Mouse (Mus musculus) ovary, postnatal 14 days (tissue): ENCODE measurements at regions not wholly inside any gene's neighbourhood (a gene's known extent, or its start where the extent isn't known, plus 50 kb on each side); places are given as distances from the start of the nearest gene placed in this dataset.

ENCODE experiments used
- DNase-seq: peaks from one replicate; pipeline ENCODE4 v3.0.0; 2022; ENCODE audit warnings: low spot score

DNA sequence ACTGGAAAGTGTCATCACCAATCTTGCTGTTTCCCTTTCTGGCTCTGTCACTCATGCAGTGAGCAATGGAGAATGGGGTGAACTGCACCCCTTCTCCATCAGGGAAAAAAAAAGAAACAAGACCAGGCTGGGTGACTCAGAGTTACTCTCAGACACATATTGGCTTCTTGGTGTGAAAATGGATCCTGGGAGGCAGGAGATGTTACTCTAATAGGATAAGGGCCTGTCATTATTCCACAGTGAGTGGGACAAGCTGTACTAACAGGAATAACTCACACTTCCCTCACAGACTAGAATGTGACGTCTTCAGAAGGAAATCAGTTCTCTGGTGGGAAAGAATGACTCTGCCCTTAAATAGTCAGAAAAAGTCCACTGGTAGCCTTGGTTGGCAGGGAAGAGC lies 181.4 kb upstream of the Nlrp1b start:
- DNase-seq = no peak

DNA sequence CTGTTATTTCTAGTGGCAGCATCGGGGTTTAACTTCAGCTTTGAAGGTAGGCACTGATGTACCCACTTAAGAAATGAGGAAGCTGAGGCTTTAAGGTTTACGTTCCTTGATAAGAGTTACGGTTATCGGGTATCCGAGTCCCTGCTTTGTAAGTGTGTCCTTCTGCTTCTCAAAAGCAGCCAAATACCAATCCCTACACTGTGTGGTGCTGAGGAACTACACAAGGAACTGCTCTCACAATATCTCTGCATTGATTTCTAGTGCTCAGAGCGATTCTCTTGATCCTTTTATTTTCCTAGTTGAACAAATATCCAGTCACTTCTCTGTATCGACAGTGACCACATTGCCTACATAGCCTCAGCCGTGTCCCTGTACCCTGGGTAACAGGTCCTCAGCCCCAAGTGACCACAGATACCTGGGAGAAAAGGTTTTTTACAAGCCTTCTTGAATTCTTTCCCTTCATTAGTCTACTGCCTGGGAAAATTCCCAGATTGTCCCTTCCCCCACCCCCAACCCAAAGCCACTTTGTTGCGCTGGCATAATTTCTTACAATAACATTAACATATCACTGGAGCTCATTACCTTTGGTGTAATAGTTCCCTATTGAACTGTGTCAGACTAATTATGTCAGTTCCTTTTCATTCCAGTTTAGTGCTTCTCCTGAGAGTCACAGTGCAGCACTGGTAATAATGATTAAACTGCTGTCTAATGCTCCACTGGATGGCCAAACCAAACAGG lies 184.0 kb upstream of the Nlrp1b start:
- DNase-seq = no peak

DNA sequence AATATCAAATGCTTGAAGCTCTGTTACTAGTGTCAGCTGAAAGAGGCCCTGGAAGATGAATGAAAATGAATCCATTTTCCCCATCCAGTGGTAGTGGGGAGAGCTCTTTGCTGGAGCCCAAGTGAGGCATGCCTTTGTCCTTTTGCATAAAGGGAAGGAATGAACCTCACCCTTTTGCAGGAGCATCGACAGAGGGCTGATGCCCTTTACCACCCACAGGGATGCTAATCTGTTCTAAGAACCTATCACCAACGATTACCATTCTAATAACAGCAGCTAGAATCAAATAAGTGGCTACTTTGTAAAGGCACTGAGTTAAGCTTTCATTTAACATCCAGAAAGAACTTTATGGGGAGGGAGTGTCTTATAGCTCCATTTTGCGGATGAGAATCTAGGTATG lies 184.9 kb upstream of the Nlrp1b start:
- no peak for DNase-seq

DNA sequence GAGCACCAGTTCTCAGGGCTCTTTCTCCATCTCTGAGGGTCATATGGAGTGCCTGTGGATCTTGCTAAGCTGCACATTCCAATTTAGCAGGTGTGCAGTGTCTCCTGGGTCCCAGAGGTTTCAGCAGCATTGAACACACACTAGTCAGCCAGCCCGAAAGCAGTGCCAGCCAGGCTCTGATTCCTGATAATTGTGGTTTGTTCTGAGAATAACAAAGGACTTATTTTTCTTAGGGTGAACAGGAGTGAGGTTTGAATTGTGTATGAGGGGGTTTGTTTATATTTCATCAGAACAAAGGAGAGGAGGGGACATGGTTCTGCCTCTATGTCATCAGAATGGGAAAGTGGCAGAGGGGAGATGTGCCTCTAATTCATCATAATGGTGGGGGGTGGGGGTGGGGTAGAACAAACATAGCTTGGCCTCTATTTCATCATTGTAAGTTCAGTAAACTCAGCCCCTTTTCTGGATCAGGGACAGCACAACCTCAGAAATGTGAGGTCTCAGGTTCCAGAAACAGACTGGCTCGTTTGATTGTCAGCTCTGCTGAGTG lies 191.8 kb upstream of the Nlrp1b start:
- no peak for DNase-seq

DNA sequence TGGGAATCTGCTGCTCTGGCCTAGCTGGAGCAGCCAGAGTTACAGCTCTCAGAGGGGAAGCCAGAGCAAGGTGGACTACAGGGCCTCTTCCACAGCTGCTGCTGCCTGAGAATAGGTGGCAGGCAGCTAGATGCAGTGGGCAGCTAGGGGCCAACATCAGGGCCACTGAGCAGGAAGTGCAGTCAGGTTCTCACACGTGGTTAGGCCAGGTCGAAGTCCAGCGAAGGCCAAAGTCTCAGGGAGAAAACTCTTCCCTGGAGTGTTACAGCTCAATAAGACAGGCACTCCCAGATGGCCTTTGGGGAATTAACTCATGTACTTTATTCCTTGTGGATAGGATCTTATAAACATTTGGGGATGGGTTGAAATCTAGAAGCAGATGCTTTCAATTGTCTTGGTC lies 192.7 kb upstream of the Nlrp1b start:
- DNase-seq = no peak

DNA sequence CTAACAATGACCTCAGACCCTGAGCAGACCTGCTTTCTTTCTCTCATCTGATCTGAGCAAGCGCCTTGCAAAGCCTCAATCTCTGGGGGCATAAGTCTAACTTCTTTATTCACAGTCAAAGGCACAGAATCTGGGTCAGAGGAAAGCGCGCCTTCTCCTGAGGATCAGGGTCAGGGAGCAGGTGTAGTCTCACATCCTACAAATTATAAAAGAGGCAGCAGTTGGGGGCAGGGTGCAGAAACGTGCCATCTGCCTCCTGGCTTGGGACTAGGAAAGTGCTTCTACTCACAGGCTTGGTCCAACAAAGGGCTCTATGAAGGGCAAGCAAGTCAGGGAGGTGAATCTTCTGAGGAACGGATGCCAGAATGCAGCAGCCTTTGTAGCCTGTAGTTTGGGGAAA lies 194.3 kb upstream of the Nlrp1b start:
- DNase-seq = no peak

DNA sequence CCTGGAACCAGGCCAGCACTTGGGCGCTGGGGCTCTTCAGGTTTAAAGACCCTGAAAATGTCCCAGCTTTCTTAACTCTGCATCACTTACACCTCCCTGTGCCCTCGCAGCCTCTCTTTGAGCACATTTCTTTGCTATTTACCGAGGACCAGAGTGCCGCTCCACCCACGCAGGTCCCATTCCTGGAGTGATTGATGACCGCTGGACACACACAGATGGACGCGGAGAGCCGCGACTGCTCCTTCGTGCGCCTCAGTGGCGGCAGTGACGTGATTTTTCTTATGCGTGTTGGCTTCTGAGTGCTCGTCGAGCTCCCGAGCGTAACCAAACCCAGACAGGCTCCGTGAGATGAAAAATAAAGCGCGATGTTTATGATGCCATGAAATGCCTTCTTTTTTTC lies 199.2 kb upstream of the Nlrp1b start:
- DNase-seq = no peak

DNA sequence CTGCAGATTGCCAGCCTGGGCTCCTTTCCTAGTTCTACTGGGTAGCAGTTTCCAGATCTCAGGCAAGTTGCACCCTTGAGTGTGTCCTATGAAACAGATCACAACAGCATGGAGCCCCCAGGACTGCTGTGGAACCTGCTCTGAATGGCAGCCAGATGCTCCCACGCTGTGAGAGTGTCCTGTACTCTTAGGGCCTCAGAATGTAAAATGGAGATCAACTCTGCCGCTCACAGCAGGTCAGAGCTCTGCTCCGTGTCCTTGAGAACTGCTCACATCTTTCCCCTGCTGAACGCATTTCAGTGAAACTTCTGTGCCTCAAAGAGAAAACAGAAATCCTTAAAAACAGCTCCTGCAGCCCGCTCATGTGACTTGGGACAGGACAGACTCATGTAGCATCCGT lies 203.7 kb upstream of the Nlrp1b start:
- DNase-seq = no peak

DNA sequence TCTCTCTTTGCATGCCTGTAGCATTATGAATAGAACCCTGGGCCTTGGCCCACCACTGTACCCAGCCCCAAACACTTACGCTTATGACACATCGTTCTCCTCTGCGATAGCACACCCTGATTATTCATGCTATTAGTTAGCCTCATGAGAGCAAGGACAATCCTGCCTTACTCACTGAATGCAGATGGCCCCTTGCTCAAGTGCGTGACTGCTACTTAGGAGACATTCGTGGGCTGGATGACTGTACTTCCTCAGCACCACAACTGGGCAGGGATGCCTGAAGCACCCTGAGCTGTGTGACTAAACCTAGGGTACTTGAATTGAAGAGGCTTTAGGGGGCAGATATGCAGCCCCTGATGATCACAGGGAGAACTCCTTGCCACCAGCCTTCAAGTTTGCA lies 204.4 kb upstream of the Nlrp1b start:
- DNase-seq = no peak

DNA sequence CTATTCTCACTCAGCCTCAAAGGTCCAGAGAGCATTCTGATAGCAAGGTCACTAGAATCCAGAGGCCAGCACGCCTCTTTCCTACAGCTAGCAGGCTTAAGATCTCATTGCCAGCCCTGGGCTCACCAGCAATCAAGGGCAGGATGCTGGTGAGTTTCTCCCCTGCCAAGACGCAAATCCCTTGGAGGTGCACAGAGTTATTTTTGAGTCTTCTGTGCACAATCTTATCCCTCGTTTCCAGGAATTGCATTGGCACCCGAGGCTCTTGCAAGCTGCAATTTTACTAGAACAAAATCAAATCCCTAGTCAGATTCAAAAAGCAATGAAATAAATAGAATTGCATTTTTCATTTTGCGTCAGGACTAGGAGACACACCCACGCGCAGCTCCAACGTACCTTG lies 205.2 kb upstream of the Nlrp1b start:
- no peak for DNase-seq

DNA sequence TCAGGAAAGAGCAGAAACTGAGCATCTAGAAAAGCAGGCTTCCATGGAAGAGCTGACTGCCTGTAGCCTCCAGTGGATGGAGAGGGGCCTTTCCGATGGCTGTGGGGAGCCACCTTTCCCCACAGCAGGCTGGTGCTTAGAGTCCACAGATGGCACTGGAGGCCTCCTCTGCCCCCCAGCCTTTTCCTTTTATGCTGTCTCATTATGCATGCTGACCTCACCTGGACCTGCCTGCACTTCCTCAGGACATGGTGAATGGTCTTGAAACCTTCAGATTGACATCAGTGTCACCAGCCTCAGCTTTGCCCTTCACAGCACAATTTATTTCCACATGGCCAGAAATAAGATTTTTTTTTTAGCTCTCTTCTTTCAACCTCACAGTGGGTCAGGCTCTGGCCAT lies 205.8 kb upstream of the Nlrp1b start:
- no peak for DNase-seq

DNA sequence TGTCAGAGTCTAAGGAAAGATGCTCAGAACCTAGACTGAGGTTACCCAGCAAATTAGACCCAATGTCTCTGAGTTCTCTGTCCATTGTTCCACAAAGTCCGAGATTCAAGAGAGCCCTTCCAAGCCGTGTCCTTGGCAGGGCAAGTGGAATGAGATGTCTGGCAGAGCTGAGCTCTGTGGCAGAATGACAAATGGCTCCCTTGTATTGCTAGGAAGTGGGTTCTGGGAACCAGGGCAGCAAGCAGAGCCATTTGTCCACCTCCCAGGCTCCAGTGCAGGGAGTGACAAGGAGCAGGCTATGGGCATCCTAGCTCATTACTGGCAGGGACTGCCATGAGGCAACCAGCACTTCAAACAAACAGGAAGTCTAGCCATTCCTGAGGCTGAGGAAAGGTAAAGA lies 206.3 kb upstream of the Nlrp1b start:
- DNase-seq = no peak

DNA sequence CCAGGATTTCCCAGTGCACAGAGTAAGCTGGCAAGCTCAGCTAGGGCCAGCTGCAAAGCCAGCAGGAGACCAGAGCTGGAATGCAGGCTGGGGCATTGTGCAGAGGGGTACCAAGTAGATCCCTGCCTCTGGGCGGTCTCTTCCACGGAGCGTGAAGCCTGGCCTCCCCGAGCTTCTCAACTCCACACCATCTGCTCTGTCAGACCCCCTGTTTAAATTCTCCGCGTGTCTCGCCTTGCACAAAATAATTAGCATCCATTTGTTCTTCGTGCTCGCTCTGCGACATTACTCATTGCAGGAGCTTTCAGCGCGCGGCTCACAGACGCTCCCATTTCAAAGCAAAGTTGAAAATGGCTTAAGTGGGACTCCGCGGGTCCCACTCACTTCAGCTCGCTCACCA lies 209.3 kb upstream of the Nlrp1b start:
- DNase-seq = no peak

DNA sequence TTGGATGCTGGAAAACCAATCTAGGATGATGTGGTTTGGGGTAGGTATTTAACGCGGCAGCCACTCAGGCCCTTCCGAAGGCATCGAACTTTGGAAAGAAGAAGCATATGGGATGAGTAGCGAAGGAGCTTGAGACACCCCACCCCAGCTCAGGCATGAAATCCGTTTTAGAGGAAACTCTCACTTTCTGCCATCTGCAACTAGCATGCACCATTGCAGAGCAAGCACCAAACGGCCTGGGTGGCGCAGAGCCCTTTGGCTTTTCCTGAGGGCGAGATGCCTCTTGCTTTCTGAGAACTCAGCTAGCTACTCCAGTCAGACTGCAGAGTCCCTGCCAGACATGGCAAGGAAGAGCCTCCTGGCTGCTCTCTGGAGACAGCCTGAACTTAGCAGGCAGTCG lies 209.9 kb upstream of the Nlrp1b start:
- no peak for DNase-seq

DNA sequence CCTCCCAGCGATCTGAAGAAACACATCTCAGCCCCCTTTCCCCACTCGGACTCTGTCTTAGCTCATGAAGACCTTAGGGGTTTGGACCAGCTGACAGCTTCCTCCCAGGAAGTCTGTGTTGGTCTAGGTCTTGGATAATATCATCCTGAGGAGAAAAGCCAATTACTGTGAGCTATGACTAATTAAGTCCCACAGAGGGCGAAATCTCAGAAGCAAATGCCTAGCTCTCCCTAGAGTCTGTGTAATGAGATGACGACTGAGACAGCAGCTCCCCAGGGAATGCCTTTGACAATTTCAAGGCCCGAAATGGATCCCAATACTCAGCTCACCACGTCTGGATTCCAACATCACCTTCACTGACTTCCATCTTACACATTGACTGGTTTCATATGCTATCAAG lies 213.5 kb upstream of the Nlrp1b start:
- no peak for DNase-seq

DNA sequence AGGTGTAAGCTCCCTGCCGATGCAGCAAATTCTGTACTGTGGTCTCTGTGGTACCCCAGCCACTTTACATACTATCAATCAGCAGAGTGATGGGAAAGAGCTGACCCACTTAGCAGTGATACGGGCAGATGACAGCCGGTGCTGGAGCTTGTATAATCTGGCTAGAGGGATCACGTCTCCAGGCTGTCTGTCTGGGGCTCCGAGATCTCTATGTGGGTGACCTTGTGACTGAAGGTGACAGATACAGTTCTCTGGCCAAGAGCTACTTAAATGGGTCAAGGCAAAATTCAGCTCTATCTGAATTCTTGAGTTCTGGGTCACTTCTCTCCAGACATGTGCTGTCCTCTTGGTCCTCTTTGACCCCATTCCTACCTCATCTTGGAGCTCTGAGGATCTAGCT lies 216.1 kb upstream of the Nlrp1b start:
- no peak for DNase-seq

DNA sequence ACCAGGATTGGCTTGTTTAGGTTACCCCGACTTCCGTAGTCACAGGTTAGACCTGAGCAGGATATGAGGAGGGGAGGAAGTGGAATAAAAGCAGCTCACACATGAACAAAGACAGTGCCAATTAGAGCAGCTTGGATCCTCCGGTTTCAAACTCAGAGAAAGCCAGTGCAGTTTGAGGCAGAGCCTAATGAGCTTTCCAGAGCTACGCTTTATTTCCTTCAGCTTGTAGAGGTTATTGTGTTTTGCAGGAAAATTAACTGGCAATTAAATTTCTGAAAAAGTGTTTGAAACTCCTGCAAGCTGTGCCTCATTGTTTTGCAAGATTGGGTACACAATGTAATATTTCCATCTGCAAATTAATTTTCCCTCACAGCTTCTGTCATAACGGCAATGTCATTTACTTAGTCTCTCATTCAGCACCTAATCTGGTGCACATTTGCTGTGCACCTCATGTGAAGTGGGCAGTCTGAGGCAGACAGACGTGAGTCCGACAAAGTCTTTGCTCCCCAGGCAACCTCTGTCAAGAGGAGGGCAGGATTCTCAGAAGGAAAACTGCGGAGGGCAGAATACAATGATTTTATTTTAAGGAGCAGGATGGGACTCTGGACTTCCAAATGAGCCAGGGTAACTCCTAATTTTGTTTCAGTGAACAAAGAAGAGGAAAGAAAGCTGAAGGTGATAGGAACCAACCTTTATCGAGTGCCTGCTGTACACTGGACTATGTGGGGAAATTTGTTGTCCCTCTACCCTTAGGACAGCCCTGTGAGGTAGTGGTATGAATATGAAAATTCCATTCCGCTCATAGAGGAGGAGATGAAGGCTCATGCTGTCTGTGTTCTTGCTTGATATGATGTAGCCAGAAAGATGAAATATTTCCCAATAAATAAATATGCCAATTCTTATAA lies 217.6 kb upstream of the Nlrp1b start:
- no peak for DNase-seq

DNA sequence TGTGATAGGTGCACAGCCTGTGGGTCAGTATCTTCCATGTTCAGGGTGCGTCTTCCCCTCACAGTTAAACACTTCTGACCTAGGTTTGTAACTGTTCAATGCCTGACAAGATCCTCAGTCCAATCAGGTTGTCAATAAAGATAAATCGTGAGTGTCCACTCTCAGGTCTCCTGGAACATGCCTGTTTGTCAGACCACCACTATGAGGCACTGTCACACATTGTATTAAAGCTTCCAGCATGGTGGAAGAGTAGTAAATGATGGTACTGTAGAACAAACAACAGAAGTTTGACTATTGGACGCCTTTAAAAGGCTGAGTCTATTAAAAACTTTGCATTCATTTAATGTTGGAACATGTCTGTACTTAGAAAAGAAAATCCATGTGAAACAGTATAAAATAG lies 249.6 kb upstream of the Nlrp1b start:
- no peak for DNase-seq

DNA sequence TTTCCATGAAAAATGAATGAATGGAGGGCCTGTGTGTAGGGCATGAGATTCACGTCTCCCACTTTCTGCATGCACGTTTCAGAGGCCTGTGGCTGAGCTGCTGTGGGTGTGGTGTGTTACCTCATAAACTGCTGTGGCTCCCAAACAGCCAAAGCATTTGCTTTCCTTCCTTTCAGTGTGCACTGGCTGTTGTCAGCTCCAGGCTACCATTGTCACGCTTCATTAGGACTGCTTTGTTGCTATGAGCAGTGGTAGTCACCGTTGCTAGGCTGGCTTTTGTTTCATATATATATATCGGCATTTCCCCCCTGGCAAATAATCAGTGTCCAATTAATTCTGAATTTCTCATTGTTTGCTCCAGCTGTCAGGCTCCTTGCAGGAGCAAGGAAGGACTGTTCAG lies 251.9 kb upstream of the Wscd1 start:
- DNase-seq = no peak

DNA sequence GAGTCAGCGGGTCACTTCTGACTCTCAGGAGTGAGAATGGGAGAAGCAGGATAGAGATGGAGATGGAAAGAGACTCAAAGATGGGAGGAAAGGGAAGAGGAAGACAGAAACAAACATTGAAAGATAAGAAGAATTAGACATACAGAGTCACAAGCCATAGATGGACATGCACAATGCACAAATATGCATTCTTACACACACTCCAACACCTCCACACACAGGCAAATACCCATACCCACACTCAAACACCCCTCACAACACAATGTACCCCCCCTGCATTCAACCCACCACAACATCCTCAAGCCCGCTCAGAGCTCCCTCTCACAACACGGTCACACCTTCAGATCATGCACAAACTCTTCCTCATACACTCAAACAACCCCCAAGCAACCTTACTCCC lies 251.4 kb upstream of the Wscd1 start:
- no peak for DNase-seq

DNA sequence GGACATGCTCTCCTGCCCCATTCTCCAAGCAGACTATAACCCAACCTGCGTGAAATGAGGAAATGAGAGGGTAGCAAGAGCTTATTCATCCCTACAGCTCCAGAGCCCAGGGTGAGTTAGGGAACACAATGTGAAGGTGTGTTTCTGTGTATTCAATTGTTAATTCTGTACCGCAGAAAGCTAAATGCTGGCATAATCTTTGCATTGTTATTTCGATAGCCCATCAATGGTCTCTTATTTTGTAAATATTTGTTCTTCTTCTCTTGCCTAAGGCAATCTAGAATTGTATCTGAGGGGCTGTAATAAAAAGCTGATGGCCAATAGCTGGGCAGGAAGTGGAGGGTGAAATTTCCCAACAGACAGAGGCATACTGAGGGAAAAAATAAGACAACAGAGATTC lies 247.6 kb upstream of the Wscd1 start:
- no peak for DNase-seq

DNA sequence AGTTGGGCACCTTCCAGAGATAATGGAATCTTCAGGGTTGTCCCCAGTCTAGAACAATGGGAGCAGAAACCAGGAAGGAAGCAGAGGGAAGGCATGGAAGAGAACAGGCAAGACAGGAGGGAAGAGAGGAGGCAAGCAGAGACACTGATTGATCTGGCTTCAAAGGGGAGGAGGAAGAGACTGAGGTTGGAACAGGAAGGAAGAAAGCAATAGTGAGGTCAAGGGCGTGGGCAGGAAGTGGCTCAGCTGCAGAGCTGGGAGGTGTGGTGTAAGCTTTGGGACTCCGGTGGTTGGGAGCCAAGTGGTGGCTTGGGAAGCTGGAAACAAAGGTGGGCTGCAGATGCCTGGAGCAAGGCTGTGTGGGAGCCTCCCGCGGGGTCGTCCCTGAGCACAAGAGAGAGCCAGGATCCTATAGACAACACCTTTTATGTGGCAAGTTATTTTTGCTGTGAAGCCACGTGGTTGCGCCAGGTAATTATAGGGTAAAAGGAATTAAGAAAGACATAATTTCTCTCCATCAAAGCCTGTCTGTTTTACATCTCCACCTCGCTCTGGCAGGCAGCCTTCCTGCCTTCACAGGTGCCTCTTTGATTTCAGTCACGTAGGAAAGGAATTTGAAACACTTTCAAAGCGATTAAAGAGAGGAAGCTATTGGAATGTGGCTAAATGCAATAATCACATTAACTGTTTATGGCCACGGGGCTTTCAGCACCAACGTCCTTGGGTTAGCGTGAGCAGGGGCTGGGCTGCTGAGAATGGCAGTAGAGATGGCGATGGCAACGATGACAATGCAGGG lies 237.3 kb upstream of the Wscd1 start:
- DNase-seq = no peak

DNA sequence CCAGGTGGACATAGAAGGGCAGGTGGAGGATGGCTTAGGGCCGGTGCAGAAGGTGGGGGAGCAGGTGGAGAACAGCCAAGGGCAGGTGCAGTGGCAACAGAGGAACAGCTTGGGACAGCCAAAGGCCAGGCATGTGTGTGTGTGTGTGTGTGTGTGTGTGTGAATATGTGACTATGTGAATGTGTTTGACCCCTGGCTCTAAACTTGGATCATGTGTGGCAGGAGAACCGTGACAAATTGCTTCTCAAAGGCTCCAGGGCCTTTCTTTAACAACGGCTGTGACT lies 236.7 kb upstream of the Wscd1 start:
- no peak for DNase-seq
